Mouse (Mus musculus) lung, adult 2 months (tissue): ENCODE data around the gene Mrtfb. TPM values are rescaled to one million over a fixed set of nuclear protein-coding genes. Genes with fewer than 3 reads are reported as not detected.

Source experiments
- DNase-seq: peaks from one replicate; pipeline ENCODE4 v3.0.0; 2022
- H3K4me1 ChIP-seq: fragments of 200-500 bp; 2 replicates; pipeline ENCODE4 v1.6.1; 2011; ENCODE audit warnings: low read length; ENCODE audit not compliant: control insufficient read depth, insufficient read depth
- H3K4me3 ChIP-seq: fragments of 200-500 bp; replicated peaks from 2 replicates; pipeline ENCODE3; 2011; ENCODE audit warnings: low read depth, mild to moderate bottlenecking, control low read depth, low read length; ENCODE audit errors: extremely low read depth
- CTCF ChIP-seq: fragments of 200-500 bp; IDR thresholded peaks from 2 replicates; pipeline ENCODE4 v1.5.1; 2011; ENCODE audit warnings: mild to moderate bottlenecking, low read length, control low read depth; ENCODE audit not compliant: insufficient read depth
- POLR2A ChIP-seq: fragments of 200-500 bp; IDR thresholded peaks from 2 replicates; pipeline ENCODE4 v1.6.1; 2011; ENCODE audit warnings: low read depth, mild to moderate bottlenecking, control low read depth, low read length, borderline replicate concordance; ENCODE audit errors: extremely low read depth
- WGBS: fragments of 180-500 bp; shearing (Covaris S2); methylation state at CpG from one replicate; pipeline ENCODE4 v1.1.7; 2018; 5-methylcytosine and 5-hydroxymethylcytosine counted together
- polyA plus RNA-seq: library from polyadenylated mRNA; depleted of rRNA; stranded (reverse); fragments of >200 nt; gene quantifications from 2 replicates; pipeline ENCODE4 v1.2.3, GENCODE M21; 2012

The Mrtfb gene
- polyA plus RNA-seq, 1 experiment: 15.8 TPM

DNA sequence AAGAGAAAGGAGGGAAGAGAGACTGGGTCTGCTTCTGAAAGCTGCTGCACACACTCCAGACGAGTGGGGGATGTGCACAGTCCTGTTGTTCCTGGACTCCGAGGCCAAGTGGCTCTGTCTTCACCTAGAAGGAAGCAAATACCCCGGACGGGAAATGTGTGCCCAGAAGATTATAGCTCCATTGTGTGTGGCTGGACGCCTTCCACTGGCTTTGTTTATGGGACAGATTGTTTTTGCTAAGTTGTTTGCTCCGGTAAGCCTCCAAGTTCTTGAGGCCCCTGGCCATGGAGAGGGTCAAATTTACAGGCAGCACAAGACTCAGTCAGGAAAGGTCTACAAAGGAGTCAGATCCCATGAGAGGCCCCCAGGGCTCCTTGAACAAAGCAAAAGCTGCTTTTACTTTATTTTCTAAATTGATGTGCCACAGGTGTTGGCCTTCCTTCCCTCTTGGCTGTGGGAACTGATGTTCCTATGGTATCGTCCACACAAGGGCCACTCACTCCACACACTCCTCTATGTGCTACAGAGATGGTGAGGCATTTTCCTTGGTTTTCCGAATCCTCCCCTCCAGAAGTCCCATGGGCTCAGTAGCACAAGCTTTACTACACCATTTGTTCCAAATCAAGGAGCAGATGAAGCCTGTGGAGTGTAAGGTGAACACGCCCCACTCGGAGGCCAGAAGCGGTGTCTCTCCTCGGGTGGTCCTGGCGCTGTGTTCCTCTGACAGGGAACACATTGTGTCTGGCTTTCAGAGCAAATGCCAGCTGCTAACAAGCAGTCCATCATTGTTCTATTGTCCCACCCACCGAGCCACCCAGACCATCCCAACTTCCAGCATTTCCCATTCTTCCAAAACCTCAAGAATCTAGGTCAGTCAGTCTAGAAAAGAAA, 23.1 kb upstream of the Mrtfb start:
- Histone ChIP-seq H3K4me3 (no peak overlapping the region), H3K4me1 (peaks cover 4% of the 10 kb centered on the region)
- WGBS: 32% methylated on average over 14 of the region's 14 CpGs
- peak; percentile 53 for DNase-seq
- no peak for TF ChIP-seq CTCF
- peak; percentile 60; the same call in 1 of the 2 replicates for TF ChIP-seq POLR2A

DNA sequence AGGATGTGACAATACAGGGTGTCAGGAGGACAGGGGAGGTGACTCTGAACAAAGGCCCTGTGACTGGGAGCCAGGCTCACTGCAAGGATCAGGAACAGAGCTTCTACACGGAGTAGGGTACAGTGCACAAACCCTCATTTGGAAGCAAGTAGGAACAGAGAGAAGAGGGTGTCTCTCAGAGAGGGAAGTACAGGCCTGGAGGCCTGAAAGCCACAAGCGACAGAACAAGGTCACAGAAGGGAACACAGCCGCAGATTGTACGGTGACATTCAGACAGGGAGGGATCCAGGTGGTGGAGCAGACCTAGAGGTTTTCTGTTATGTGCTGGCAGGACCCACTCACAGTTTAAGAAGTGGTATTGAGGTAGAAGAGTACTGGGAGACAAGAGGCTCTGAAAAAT, 17.2 kb upstream of the Mrtfb start:
- DNase-seq: no peak
- TF ChIP-seq CTCF (no peak), POLR2A (no peak)
- Histone ChIP-seq H3K4me1 (peaks cover 7% of the 10 kb centered on the region; the same call in 1 of the 2 replicates), H3K4me3 (no peak overlapping the region)
- WGBS: 69% methylated on average over 4 of the region's 4 CpGs

DNA sequence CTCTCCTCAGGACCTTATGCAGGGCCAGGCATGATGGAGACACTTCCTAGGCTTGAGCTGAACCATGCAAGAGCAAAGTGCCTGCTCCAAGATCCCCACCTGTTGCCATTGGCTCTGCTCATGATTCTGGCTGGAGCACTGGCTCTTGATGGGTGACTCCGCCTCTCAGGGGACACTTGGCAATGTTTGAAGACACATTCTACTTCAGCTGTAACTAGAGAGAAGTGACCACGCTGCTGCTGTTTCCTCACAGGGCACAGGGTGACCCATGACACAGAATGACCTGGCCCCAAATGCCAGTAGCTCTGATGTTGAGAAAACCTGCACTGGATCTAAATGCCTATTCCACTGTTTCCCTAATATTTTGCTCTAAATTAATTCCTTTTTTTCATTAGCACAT, 16.7 kb upstream of the Mrtfb start:
- TF ChIP-seq CTCF: no peak
- TF ChIP-seq POLR2A: no peak
- WGBS: 51% methylated on average over 2 of the region's 2 CpGs
- DNase-seq: no peak
- H3K4me3 ChIP-seq: no peak overlapping the region
- peaks cover 7% of the 10 kb centered on the region; the same call in 1 of the 2 replicates for H3K4me1 ChIP-seq

GRCm38 (mm10) chr16:13240326-13240725, 16.0 kb upstream of the Mrtfb start:
- DNase-seq: no peak
- Histone ChIP-seq H3K4me1 (peaks cover 7% of the 10 kb centered on the region; the same call in 1 of the 2 replicates), H3K4me3 (no peak overlapping the region)
- TF ChIP-seq CTCF: no peak
- TF ChIP-seq POLR2A: no peak
- WGBS: 47% methylated on average over 7 of the region's 7 CpGs

DNA sequence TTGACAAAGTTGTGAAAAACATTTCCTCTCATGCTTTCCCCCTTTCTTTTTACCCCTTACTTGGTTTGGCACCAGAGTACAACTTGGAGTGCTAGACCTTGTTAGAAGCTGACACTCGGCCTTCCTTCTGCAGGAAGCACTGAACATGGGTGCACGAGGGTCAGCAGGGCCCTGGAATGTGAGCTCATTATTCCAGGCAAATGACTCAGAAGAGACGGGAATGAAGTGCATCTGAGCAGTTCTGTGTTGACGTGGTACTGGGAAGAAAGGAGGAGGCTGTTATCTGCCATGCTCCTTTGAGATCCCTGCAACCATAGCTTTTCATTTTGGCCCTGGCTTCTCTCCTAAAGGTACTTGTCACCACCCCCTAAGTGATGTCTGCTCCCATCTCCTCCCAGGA, 10.6 kb upstream of the Mrtfb start:
- 42% methylated on average over 4 of the region's 4 CpGs for WGBS
- Histone ChIP-seq H3K4me3 (no peak overlapping the region), H3K4me1 (no peaks in the 10 kb centered on the region)
- TF ChIP-seq POLR2A (no peak), CTCF (no peak)
- no peak for DNase-seq

DNA sequence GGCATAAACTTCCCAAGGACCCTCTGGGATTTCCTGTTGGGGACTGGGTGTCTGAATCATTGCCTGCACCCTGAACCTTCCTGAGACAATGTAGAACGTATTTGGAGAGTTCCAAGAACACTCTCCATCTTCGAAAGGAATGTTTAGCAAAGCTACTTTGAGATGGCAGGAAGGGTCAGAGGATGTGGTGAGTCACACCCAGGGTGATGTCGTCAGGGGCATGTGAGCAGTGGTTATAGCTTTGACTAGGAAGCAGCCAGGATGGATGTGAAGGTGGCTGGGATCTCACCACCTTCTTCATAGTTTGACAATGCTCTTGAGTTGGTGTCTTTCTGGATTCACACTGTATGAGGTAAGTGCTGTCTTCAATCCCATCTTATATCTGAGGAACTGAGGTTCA, 9.4 kb upstream of the Mrtfb start:
- TF ChIP-seq POLR2A (no peak), CTCF (no peak)
- WGBS: 27% methylated on average over 3 of the region's 3 CpGs

DNA sequence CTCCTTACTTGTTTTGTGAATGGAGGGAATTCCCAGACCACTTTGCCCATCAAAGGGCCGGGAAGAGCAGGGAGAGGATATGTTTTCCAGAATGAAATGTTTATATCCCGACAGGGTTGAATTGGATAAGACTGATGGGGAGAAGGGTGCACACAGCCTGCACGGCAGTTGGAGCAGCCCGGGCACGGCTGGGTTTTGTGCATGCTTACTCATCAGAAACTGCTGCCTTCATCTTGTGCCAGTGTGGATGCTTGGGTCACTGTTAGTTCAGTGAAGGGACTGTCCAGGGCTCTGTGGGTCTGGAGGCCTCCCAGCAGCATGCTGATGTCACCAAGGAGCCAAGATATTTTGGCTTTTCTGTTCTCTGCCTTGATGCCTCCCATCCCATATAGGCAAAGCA, 6.2 kb upstream of the Mrtfb start:
- WGBS: 54% methylated on average over 5 of the region's 5 CpGs
- DNase-seq: no peak
- no peaks in the 10 kb centered on the region for H3K4me1 ChIP-seq
- H3K4me3 ChIP-seq: no peak overlapping the region
- TF ChIP-seq CTCF (no peak), POLR2A (no peak)

More for the DNA sequence above, 9.4 kb upstream of the Mrtfb start:
- Histone ChIP-seq H3K4me3 (no peak overlapping the region), H3K4me1 (no peaks in the 10 kb centered on the region)
- no peak for DNase-seq

DNA sequence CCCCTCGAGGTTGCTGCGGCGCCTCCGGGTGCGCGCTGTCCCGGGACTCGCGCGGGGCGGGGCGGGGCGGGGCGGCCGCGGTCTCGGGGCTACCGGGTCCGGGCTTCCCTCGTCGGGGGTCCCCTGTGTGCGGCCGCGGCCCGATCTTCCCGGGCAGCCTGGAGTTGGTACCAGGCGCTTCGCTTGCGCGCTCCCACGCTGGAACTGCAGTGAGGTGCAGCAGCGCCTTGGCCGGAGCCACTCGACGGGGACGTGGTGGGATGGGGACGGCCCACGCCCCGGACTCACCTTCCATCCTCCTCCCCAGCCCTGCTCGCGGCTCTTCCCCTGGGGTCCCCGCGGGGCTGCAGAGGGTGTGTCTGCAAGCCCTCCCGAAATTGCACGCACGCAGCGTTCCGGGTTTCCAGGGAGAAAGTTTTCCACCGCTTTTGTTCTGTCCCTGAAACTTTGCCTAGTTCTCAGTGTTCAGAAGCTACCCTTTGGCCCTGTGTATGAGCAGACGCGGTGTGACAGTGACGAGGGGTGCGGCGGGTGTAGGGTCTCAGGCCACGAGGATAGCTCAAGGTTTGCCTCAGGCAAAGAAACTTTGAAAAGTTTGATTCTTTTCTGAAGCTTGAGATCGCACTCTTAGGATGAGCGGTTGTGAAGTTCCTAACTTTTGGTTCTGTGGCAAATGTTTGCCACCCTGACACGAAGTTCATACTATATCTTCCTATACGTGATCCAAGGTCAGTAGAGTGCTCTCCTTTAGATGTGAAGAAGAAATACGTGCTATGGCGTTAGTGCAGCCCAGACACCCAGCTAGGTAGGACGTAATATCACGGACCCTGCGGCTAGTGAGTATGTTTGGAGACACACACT, 616 bp downstream of the Mrtfb start:
- TF ChIP-seq CTCF: no peak
- no peak for TF ChIP-seq POLR2A
- DNase-seq: no peak

DNA sequence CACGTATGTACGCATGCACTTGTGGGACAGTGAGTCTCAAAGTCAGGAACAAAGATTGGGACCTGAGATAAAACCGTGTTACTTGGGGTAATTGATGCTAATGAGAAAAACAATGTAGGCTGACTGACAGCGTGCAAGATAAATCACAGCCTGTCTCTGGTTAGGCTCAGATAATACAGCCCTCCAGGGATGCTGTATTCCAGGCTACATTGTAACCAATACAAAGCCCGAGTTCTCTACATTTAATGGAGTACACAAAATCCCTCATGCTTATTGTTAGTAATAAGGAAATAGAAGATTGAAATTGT, 1.2 kb downstream of the Mrtfb start:
- DNase-seq: no peak
- no peak for TF ChIP-seq POLR2A
- TF ChIP-seq CTCF: no peak
- peaks cover 8% of the 10 kb centered on the region for H3K4me1 ChIP-seq
- 24% methylated on average over 5 of the region's 5 CpGs for WGBS
- H3K4me3 ChIP-seq: peak overlapping the region; percentile 98

More for the DNA sequence above, 616 bp downstream of the Mrtfb start:
- Histone ChIP-seq H3K4me3 (peak overlapping the region; percentile 98), H3K4me1 (peaks cover 8% of the 10 kb centered on the region)
- 3% methylated on average over 58 of the region's 64 CpGs for WGBS

- TF ChIP-seq POLR2A: no peak
- no peak for TF ChIP-seq CTCF
- no peak for DNase-seq
- no peak overlapping the region for H3K4me3 ChIP-seq
- 83% methylated on average over 2 of the region's 2 CpGs for WGBS
- H3K4me1 ChIP-seq: peaks cover 8% of the 10 kb centered on the region
Measured at GRCm38 (mm10) chr16:13259026-13259425, 2.7 kb downstream of the Mrtfb start.
